Mouse (Mus musculus): Measurements from ENCODE around the gene Ppia.

DNA sequence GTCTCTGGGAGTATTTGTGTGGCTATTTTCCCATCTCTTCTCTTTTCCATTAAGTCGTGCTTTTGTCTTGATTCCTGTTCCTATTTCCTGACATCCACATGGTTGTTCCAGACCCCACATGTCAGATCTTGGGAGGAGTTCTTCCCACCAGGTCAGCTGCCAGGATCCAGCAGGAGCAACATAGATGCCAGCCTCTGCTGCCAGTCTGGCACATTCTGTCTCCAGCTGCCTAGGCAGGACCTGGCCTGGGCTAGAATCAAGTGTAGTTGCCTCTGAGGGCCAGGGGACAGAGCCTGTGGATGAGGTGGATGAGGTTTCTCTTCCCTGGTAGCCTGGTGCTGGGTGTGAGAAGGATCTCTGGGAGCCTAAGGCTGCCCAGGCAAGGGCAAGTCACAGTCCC is 21.4 kb upstream of the Ppia start:
- TF ChIP-seq EP300 (optimal IDR thresholded peaks at IDR 0.05) (no peak), CTCF (IDR thresholded peaks at IDR 0.05; ENCODE audit: low read depth) (no peak)
